9 mouse cellular contexts compared by ENCODE assay signal in genomic region chr8:124657961-124658360, GRCm38 (mm10). TPM values are rescaled to one million over a fixed set of nuclear protein-coding genes. Genes with fewer than 3 reads are reported as not detected.
DNase-seq lines count a peak whose midpoint lies in the region; ATAC-seq and TF ChIP-seq lines count a peak whose summit lies in the region.
"Had no signal": no experiment of that assay in that cellular context is flagged by ENCODE, and none has a peak within 500 bp of the region (broad histone marks: within the 10 kb centered on the region; RNA-seq: fewer than 3 reads in every experiment).

No protein-coding gene starts in this region.

- no peaks in the 10 kb centered on the region for H3K27me3 ChIP-seq in embryonic facial prominence, embryonic 13.5 days
- no peaks in the 10 kb centered on the region for H3K27me3 ChIP-seq in embryonic facial prominence, embryonic 10.5 days (replicated peaks; ENCODE audit: low read depth, poor library complexity, severe bottlenecking)
- H3K27me3 ChIP-seq in myocyte (ENCODE audit: control insufficient read depth, insufficient read depth, insufficient read length): no peaks in the 10 kb centered on the region

- peaks cover 17% of the 10 kb centered on the region for H3K36me3 ChIP-seq in embryonic facial prominence, embryonic 13.5 days
- H3K36me3 ChIP-seq in embryonic facial prominence, embryonic 10.5 days (replicated peaks): peaks cover 44% of the 10 kb centered on the region
- H3K36me3 ChIP-seq in myocyte (ENCODE audit: control insufficient read depth, insufficient read depth): peaks cover 8% of the 10 kb centered on the region

- DNase-seq in embryonic facial prominence, embryonic 10.5 days (ENCODE audit: low spot score): no peak
- no peak for DNase-seq in layer of hippocampus, adult 2 months (ENCODE audit: low spot score in 2 of 2)
- no peak for DNase-seq in layer of hippocampus, postnatal 10 days (ENCODE audit: low spot score in 2 of 2)
- DNase-seq in yolk sac, embryonic 10.5 days (ENCODE audit: low spot score): no peak
- DNase-seq in embryo, embryonic 9.5 days (ENCODE audit: extremely low spot score): no peak
- DNase-seq: gastrocnemius, postnatal 25 days had no signal

- ATAC-seq in embryonic facial prominence, embryonic 13.5 days (ENCODE audit: insufficient number of reproducible peaks, insufficient read depth, low FRiP score, low TSS enrichment, low read depth): no peak
- peak; percentile 79 for ATAC-seq in erythroid progenitor cell, adult 5-6 weeks (replicated peaks; ENCODE audit: low FRiP score, poor library complexity, severe bottlenecking)

- no peak overlapping the region for H3K9ac ChIP-seq in embryonic facial prominence, embryonic 13.5 days

- H3K79me2 ChIP-seq in myocyte (ENCODE audit: control insufficient read depth, insufficient read depth): peaks cover 89% of the 10 kb centered on the region

- WGBS in embryonic facial prominence, embryonic 13.5 days: 84% methylated on average over 7 of the region's 7 CpGs
- 90% methylated on average over 7 of the region's 7 CpGs for WGBS in embryonic facial prominence, embryonic 10.5 days

- TF ChIP-seq POLR2A in myocyte (IDR thresholded peaks at IDR 0.05; ENCODE audit: insufficient read length, low read depth): no peak

- H3K4me2 ChIP-seq in embryonic facial prominence, embryonic 13.5 days: no peak overlapping the region
- peak overlapping the region; percentile 44 for H3K4me2 ChIP-seq in myocyte (ENCODE audit: low read depth)

- H3ac ChIP-seq in myocyte (ENCODE audit: control insufficient read depth, insufficient read length): no peak overlapping the region

- peak overlapping the region; percentile 34; the same call in 1 of the 2 replicates for H3K27ac ChIP-seq in embryonic facial prominence, embryonic 13.5 days
- no peak overlapping the region for H3K27ac ChIP-seq in embryonic facial prominence, embryonic 10.5 days (replicated peaks)
- peak overlapping the region; percentile 90 for H3K27ac ChIP-seq in layer of hippocampus, adult 2 months

- H3K4me1 ChIP-seq in embryonic facial prominence, embryonic 13.5 days: peaks cover 50% of the 10 kb centered on the region
- peaks cover 60% of the 10 kb centered on the region for H3K4me1 ChIP-seq in embryonic facial prominence, embryonic 10.5 days

- no peak overlapping the region for H3K4me3 ChIP-seq in embryonic facial prominence, embryonic 13.5 days
- H3K4me3 ChIP-seq in embryonic facial prominence, embryonic 10.5 days: no peak overlapping the region
- no peak overlapping the region for H3K4me3 ChIP-seq in layer of hippocampus, adult 2 months
- no peak overlapping the region for H3K4me3 ChIP-seq in myocyte

- TF ChIP-seq CTCF in layer of hippocampus, adult 2 months (conservative IDR thresholded peaks at IDR 0.05): no peak

- no peaks in the 10 kb centered on the region for H3K9me3 ChIP-seq in embryonic facial prominence, embryonic 13.5 days
- no peaks in the 10 kb centered on the region for H3K9me3 ChIP-seq in embryonic facial prominence, embryonic 10.5 days

TF ChIP-seq in myocyte, 11 proteins besides CTCF, POLR2A, EP300 and RAD21:
- TF ChIP-seq TCF3 (IDR thresholded peaks at IDR 0.05; ENCODE audit: insufficient read length, low read depth): no peak
- TF ChIP-seq MYOD1 (IDR thresholded peaks at IDR 0.05; ENCODE audit: control insufficient read depth in 1 of 3, insufficient read length in 2 of 3, low read depth in 2 of 3): no peak
- no peak for TF ChIP-seq REST (IDR thresholded peaks at IDR 0.05; ENCODE audit: insufficient read depth, insufficient read length)
- no peak for TF ChIP-seq SRF (IDR thresholded peaks at IDR 0.05; ENCODE audit: control insufficient read depth, insufficient read length, low read depth)
- no peak for TF ChIP-seq POLR2AphosphoS2 (IDR thresholded peaks at IDR 0.05; ENCODE audit: insufficient read length, low read depth)
- TF ChIP-seq USF1 (IDR thresholded peaks at IDR 0.05; ENCODE audit: low read depth): no peak
- no peak for TF ChIP-seq MYOG (IDR thresholded peaks at IDR 0.05; ENCODE audit: control insufficient read depth in 1 of 3, insufficient read depth in 1 of 3, insufficient read length in 2 of 3, low read depth in 2 of 3)
- no peak for TF ChIP-seq CEBPB (IDR thresholded peaks at IDR 0.05; ENCODE audit: insufficient read depth, poor library complexity, severe bottlenecking)
- no peak for TF ChIP-seq TCF12 (IDR thresholded peaks at IDR 0.05; ENCODE audit: insufficient read depth, poor library complexity, severe bottlenecking)
- no peak for TF ChIP-seq MAX (IDR thresholded peaks at IDR 0.05; ENCODE audit: low read depth)
- TF ChIP-seq E2F4 (IDR thresholded peaks at IDR 0.05; ENCODE audit: insufficient read depth): no peak

RNA-seq across cellular contexts. Expression of gene 2310022B05Rik, which starts 5.2 kb away (rescaled TPM):
- polyA plus RNA-seq in embryonic facial prominence, embryonic 13.5 days (2015; fragmentation: Nextera tagmentation; extraction: Ambion mirVana): 29.0 and 29.9 TPM in 2 replicates
- polyA plus RNA-seq in embryonic facial prominence, embryonic 10.5 days (2016; fragmentation: Nextera tagmentation; extraction: Ambion mirVana): 24.2 and 24.4 TPM in 2 replicates
- total RNA-seq in layer of hippocampus, adult 2 months (2021): 10 to 100 TPM; 76.5 to 77.4 TPM
- 100 to 1,000 TPM in 1 of 2 experiments, 10 to 100 TPM in 1; 96.2 to 106 TPM for total RNA-seq in layer of hippocampus, postnatal 10 days (2021)
- 38.6 and 42.8 TPM in 2 replicates for total RNA-seq in erythroid progenitor cell, adult 5-6 weeks (2015; ENCODE audit: low replicate concordance)
- 12.5 and 17.8 TPM in 2 replicates for total RNA-seq in erythroid progenitor cell, adult 5-6 weeks (2017; ENCODE audit: low replicate concordance)
- polyA plus RNA-seq in myocyte (2012; fragmentation: generic; extraction: Trizol): 102 TPM
